Mouse (Mus musculus) bone marrow, adult 2 months (tissue): ENCODE results near the gene Nudt17.

Experiments
- CTCF ChIP-seq: fragments of 200-500 bp; IDR thresholded peaks from 2 replicates; pipeline ENCODE4 v1.5.1; 2011; ENCODE audit warnings: low read length, control low read depth; ENCODE audit not compliant: control insufficient read depth, insufficient read depth
- POLR2A ChIP-seq: fragments of 200-500 bp; IDR thresholded peaks from 2 replicates; pipeline ENCODE4 v1.6.1; 2011; ENCODE audit warnings: low read depth, mild to moderate bottlenecking, control low read depth, low read length, borderline replicate concordance; ENCODE audit not compliant: control insufficient read depth

DNA sequence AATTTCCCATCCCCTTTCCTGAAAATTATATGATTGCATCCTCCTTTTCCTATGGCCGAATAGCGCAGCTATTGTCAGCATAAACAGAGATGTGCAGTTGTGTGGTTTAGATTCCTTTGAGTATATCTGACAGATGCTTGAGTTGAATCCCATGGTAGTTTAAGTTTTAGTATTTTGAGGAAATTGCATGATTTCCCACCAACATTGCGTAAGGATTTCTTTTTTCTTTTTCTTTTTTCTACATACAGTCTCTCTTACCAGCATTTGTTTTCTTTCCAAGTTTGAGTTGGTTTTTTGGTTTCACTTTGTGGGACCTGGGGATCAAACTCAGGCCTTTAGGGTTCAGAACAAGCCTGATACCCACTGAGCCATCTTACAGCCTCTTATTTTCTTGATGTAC lies 36.0 kb upstream of the Nudt17 start:
- TF ChIP-seq CTCF (no peak), POLR2A (no peak)
